Mouse (Mus musculus) brain, embryonic 14.5 days (tissue): Measurements from ENCODE around the gene Aven.

Source experiments
- CTCF ChIP-seq: fragments of 200-500 bp; IDR thresholded peaks from 2 replicates; pipeline ENCODE4 v1.5.1; 2012; ENCODE audit warnings: inconsistent platforms, mild to moderate bottlenecking, moderate library complexity, borderline replicate concordance; ENCODE audit not compliant: insufficient read depth, insufficient read length; ENCODE audit errors: extremely low read depth
- POLR2A ChIP-seq: fragments of 200-500 bp; IDR thresholded peaks from 2 replicates; pipeline ENCODE4 v1.6.1; 2012; ENCODE audit warnings: mild to moderate bottlenecking, inconsistent platforms, borderline replicate concordance; ENCODE audit not compliant: poor library complexity, insufficient read depth, insufficient read length, severe bottlenecking; ENCODE audit errors: extremely low read depth

- TF ChIP-seq POLR2A (peak; percentile 73; the same call in 1 of the 2 replicates), CTCF (no peak)
Measured at GRCm38 (mm10) chr2:112454862-112455564, 37.8 kb upstream of the Aven start, which contains the start of gene Emc7.
